Mouse (Mus musculus) CH12.LX (cell line): ENCODE results near the gene Mgat5b. TPM values are rescaled to one million over a fixed set of nuclear protein-coding genes. Genes with fewer than 3 reads are reported as not detected.

ENCODE experiments used
- DNase-seq: peaks from one replicate; pipeline ENCODE4 v3.0.0-alpha.2; 2013; ENCODE audit errors: extremely low read depth
- H3K27ac ChIP-seq: 2 replicates; pipeline ENCODE4 v1.5.1; 2012; ENCODE audit warnings: low read depth, mild to moderate bottlenecking, control low read depth, moderate library complexity; ENCODE audit not compliant: insufficient read depth
- H3K27me3 ChIP-seq: replicated peaks from 2 replicates; pipeline ENCODE3; 2012; ENCODE audit warnings: inconsistent platforms
- H3K36me3 ChIP-seq, 2 experiments: replicated peaks in 1 of 2; 2 replicates each; pipeline versions ENCODE3 to v1.6.1; 2012; ENCODE audit warnings: inconsistent platforms in 1 of 2, low read length in 1 of 2, mild to moderate bottlenecking in 1 of 2, mixed read lengths in 1 of 2, moderate library complexity in 1 of 2; ENCODE audit not compliant: control insufficient read depth in 1 of 2, insufficient read depth in 1 of 2
- H3K4me1 ChIP-seq, 2 experiments: 2 replicates each; pipeline ENCODE4 v1.6.1; 2012; ENCODE audit warnings: inconsistent platforms in 1 of 2, moderate library complexity in 1 of 2; ENCODE audit not compliant: insufficient read depth in 2 of 2, control insufficient read depth in 1 of 2
- H3K4me2 ChIP-seq: 2 replicates; pipeline ENCODE4 v1.6.1; 2012; ENCODE audit warnings: low read depth, mild to moderate bottlenecking, control low read depth; ENCODE audit not compliant: poor library complexity, insufficient read depth, severe bottlenecking
- H3K4me3 ChIP-seq, 3 experiments: fragments of 150-350 bp in 1 of 3; sonication (generic) in 1 of 3; replicated peaks in 1 of 3; 2 replicates each; pipeline versions ENCODE3 to v1.5.1; 2011 to 2012; ENCODE audit warnings: low read depth in 2 of 3, low read length in 2 of 3, mild to moderate bottlenecking in 2 of 3, moderate library complexity in 2 of 3, control low read depth in 1 of 3, improper control_type of control experiment in 1 of 3, inconsistent platforms in 1 of 3, mixed read lengths in 1 of 3; ENCODE audit not compliant: poor library complexity in 1 of 3
- H3K79me2 ChIP-seq: replicated peaks from 2 replicates; pipeline ENCODE4 v1.6.1; 2012; ENCODE audit warnings: mild to moderate bottlenecking, moderate library complexity; ENCODE audit not compliant: control insufficient read depth, poor library complexity, insufficient read depth, severe bottlenecking; ENCODE audit errors: extremely low read depth
- H3K9ac ChIP-seq: 2 replicates; pipeline ENCODE4 v1.6.1; 2012; ENCODE audit warnings: low read depth, mild to moderate bottlenecking, control low read depth, moderate library complexity; ENCODE audit not compliant: insufficient read depth
- H3K9me3 ChIP-seq: replicated peaks from 2 replicates; pipeline ENCODE3; 2012; ENCODE audit warnings: low read length, inconsistent platforms, mixed read lengths
- BHLHE40 ChIP-seq: IDR thresholded peaks from 2 replicates; pipeline ENCODE4 v1.6.1; 2011; ENCODE audit warnings: mild to moderate bottlenecking, low read depth, low read length, improper control_type of control experiment
- CHD1 ChIP-seq: IDR thresholded peaks from 2 replicates; pipeline ENCODE4 v1.6.1; 2012; ENCODE audit warnings: low read depth, low read length, improper control_type of control experiment, inconsistent platforms
- CTCF ChIP-seq, 2 experiments: IDR thresholded peaks in 1 of 2; conservative IDR thresholded peaks in 1 of 2; 2 replicates each; pipeline ENCODE4 v1.5.1; 2011 to 2012; ENCODE audit warnings: low read depth in 2 of 2, low read length in 2 of 2, improper control_type of control experiment in 1 of 2, inconsistent platforms in 1 of 2, mild to moderate bottlenecking in 1 of 2, moderate library complexity in 1 of 2
- E2F4 ChIP-seq: IDR thresholded peaks from 2 replicates; pipeline ENCODE4 v1.6.1; 2011; ENCODE audit warnings: low read depth, low read length, improper control_type of control experiment; ENCODE audit not compliant: insufficient replicate concordance
- EP300 ChIP-seq: IDR thresholded peaks from 2 replicates; pipeline ENCODE4 v1.6.1; 2011; ENCODE audit warnings: low read length, improper control_type of control experiment
- ETS1 ChIP-seq: conservative IDR thresholded peaks from 2 replicates; pipeline ENCODE4 v1.6.1; 2012; ENCODE audit warnings: low read depth, mild to moderate bottlenecking, inconsistent platforms, low read length, improper control_type of control experiment, moderate library complexity
- GABPA ChIP-seq: IDR thresholded peaks from 2 replicates; pipeline ENCODE4 v1.6.1; 2012; ENCODE audit warnings: low read depth, low read length, improper control_type of control experiment, inconsistent platforms; ENCODE audit not compliant: insufficient replicate concordance
- HCFC1 ChIP-seq: IDR thresholded peaks from 2 replicates; pipeline ENCODE4 v1.6.1; 2012; ENCODE audit warnings: low read depth, mild to moderate bottlenecking, inconsistent platforms, low read length, improper control_type of control experiment
- MAFK ChIP-seq: IDR thresholded peaks from 2 replicates; pipeline ENCODE4 v1.6.1; 2011; ENCODE audit warnings: low read length, improper control_type of control experiment; ENCODE audit not compliant: insufficient replicate concordance
- MAX ChIP-seq: IDR thresholded peaks from 2 replicates; pipeline ENCODE4 v1.6.1; 2011; ENCODE audit warnings: low read length, improper control_type of control experiment
- MAZ ChIP-seq: IDR thresholded peaks from 2 replicates; pipeline ENCODE4 v1.6.1; 2012; ENCODE audit warnings: low read depth, mild to moderate bottlenecking, inconsistent platforms, low read length, improper control_type of control experiment, moderate library complexity
- MEF2A ChIP-seq: IDR thresholded peaks from 2 replicates; pipeline ENCODE4 v1.6.1; 2014; ENCODE audit warnings: low read depth, mild to moderate bottlenecking, inconsistent platforms, low read length, improper control_type of control experiment, borderline replicate concordance
- MXI1 ChIP-seq: IDR thresholded peaks from 2 replicates; pipeline ENCODE4 v1.6.1; 2011; ENCODE audit warnings: mild to moderate bottlenecking, low read depth, low read length, improper control_type of control experiment
- NRF1 ChIP-seq: IDR thresholded peaks from 2 replicates; pipeline ENCODE4 v1.6.1; 2014; ENCODE audit warnings: low read depth, mild to moderate bottlenecking, inconsistent platforms, low read length, improper control_type of control experiment, moderate library complexity
- PAX5 ChIP-seq: IDR thresholded peaks from 2 replicates; pipeline ENCODE4 v1.6.1; 2012; ENCODE audit warnings: low read length, inconsistent platforms, mixed read lengths
- POLR2AphosphoS2 ChIP-seq: IDR thresholded peaks from 2 replicates; pipeline ENCODE4 v1.6.1; 2011; ENCODE audit warnings: low read depth, low read length, improper control_type of control experiment
- RAD21 ChIP-seq: IDR thresholded peaks from 2 replicates; pipeline ENCODE4 v1.6.1; 2011; ENCODE audit warnings: low read depth, mild to moderate bottlenecking, low read length, improper control_type of control experiment, moderate library complexity
- SIN3A ChIP-seq: IDR thresholded peaks from 2 replicates; pipeline ENCODE4 v1.6.1; 2012; ENCODE audit warnings: low read length, improper control_type of control experiment, inconsistent platforms
- TCF12 ChIP-seq: IDR thresholded peaks from 2 replicates; pipeline ENCODE4 v1.6.1; 2014; ENCODE audit warnings: low read depth, mild to moderate bottlenecking, inconsistent platforms, low read length, improper control_type of control experiment
- UBTF ChIP-seq: IDR thresholded peaks from 2 replicates; pipeline ENCODE4 v1.6.1; 2012; ENCODE audit warnings: low read depth, mild to moderate bottlenecking, inconsistent platforms, low read length, improper control_type of control experiment, moderate library complexity
- ZKSCAN1 ChIP-seq: IDR thresholded peaks from 2 replicates; pipeline ENCODE4 v1.6.1; 2012; ENCODE audit warnings: low read depth, inconsistent platforms, low read length, improper control_type of control experiment, borderline replicate concordance
- ZMIZ1 ChIP-seq: IDR thresholded peaks from 2 replicates; pipeline ENCODE4 v1.6.1; 2012; ENCODE audit warnings: low read depth, mild to moderate bottlenecking, inconsistent platforms, low read length, improper control_type of control experiment
- dilution Hi-C: fragments of 300-500 bp; cut with MboI; formaldehyde crosslinking; loops from 2 replicates; pipeline ENCODE4 v1.14.3; 2020; ENCODE audit warnings: low sequenced_read_pairs; ENCODE audit not compliant: extremely low pct_unique_long_range_greater_than_20kb, extremely low pct_ligation_motif_present
- in situ Hi-C: fragments of 300-500 bp; cut with MboI; formaldehyde crosslinking; loops from 3 replicates; pipeline ENCODE4 v1.14.3; 2019; ENCODE audit warnings: low sequenced_read_pairs, low pct_ligation_motif_present, low pct_unique_long_range_greater_than_20kb, mixed read lengths
- polyA plus RNA-seq: library from polyadenylated mRNA; unstranded; fragments of >175 nt; gene quantifications from 2 replicates; pipeline ENCODE4 v1.2.1, GENCODE M21; 2012; ENCODE audit warnings: low read depth; ENCODE audit not compliant: insufficient read length
- total RNA-seq, 2 experiments: library from RNA; depleted of rRNA; stranded (reverse); fragments of 300-350 nt in 1 of 2; fragments of >200 nt in 1 of 2; gene quantifications; 2 replicates each; pipeline ENCODE4 v1.2.3; 2012 to 2014

Mgat5b gene
- total and polyA plus RNA-seq, 3 experiments: not detected

GRCm38 (mm10) chr11:116878454-116878853 is 40.2 kb upstream of the Mgat5b start:
- Histone ChIP-seq H3K4me1 (no peaks in the 10 kb centered on the region), H3K79me2 (no peaks in the 10 kb centered on the region), H3K9me3 (no peaks in the 10 kb centered on the region), H3K4me2 (no peak overlapping the region), H3K27me3 (no peaks in the 10 kb centered on the region), H3K36me3 (peaks cover 13 to 18% of the 10 kb centered on the region in 2 experiments), H3K9ac (no peak overlapping the region), H3K27ac (no peak overlapping the region), H3K4me3 (no peak overlapping the region)
- in situ Hi-C loops: no loop called here
- TF ChIP-seq ETS1: no peak
- TF ChIP-seq BHLHE40: no peak
- no peak for TF ChIP-seq PAX5
- no peak for TF ChIP-seq UBTF
- no peak for TF ChIP-seq MXI1
- no peak for TF ChIP-seq EP300
- no peak for TF ChIP-seq E2F4
- TF ChIP-seq NRF1: no peak
- dilution Hi-C loops: no loop called here
- DNase-seq: no peak

- Histone ChIP-seq H3K27ac (no peak overlapping the region), H3K36me3 (peaks cover 0 to 2% of the 10 kb centered on the region in 2 experiments), H3K9ac (no peak overlapping the region), H3K4me2 (no peak overlapping the region), H3K27me3 (peaks cover 10% of the 10 kb centered on the region), H3K4me3 (no peak overlapping the region), H3K4me1 (peaks cover under 1 to 7% of the 10 kb centered on the region in 2 experiments; a peak in 1 of 4 replicates), H3K9me3 (no peaks in the 10 kb centered on the region)
- no peak for DNase-seq
- in situ Hi-C loops: loop anchor here (10.0 kb wide), 1 partner anchor 294 kb away; no protein-coding TSS in a partner anchor
- dilution Hi-C loops: no loop called here
- no peak for TF ChIP-seq POLR2AphosphoS2
- TF ChIP-seq CTCF (conservative IDR thresholded peaks at IDR 0.05 in 1 of 2, IDR thresholded peaks at IDR 0.05 in 1 of 2; ENCODE audit: low read depth in 2 of 2, low read length in 2 of 2): no peak
- TF ChIP-seq UBTF: no peak
- TF ChIP-seq SIN3A: no peak
- TF ChIP-seq BHLHE40: no peak
- TF ChIP-seq CHD1: no peak
- no peak for TF ChIP-seq GABPA
- no peak for TF ChIP-seq HCFC1
- TF ChIP-seq MAX: no peak
- no peak for TF ChIP-seq TCF12
- no peak for TF ChIP-seq MAZ
- no peak for TF ChIP-seq RAD21
- TF ChIP-seq MAFK: no peak
- no peak for TF ChIP-seq ZMIZ1
- TF ChIP-seq MEF2A: no peak
- no peak for TF ChIP-seq ZKSCAN1
- TF ChIP-seq MXI1: no peak
- TF ChIP-seq, all 38 proteins: peak for 0
- no peaks in the 10 kb centered on the region for H3K79me2 ChIP-seq
These were observed 37.8 kb upstream of the Mgat5b start for GRCm38 (mm10) chr11:116880839-116881238.
